Mouse (Mus musculus): Measurements from ENCODE around the gene Foxc1. TPM values are rescaled to one million over a fixed set of nuclear protein-coding genes. Genes with fewer than 3 reads are reported as not detected.

The Foxc1 gene
- polyA plus RNA-seq, 1 experiment from 2014 or later: 1.1 TPM

DNA sequence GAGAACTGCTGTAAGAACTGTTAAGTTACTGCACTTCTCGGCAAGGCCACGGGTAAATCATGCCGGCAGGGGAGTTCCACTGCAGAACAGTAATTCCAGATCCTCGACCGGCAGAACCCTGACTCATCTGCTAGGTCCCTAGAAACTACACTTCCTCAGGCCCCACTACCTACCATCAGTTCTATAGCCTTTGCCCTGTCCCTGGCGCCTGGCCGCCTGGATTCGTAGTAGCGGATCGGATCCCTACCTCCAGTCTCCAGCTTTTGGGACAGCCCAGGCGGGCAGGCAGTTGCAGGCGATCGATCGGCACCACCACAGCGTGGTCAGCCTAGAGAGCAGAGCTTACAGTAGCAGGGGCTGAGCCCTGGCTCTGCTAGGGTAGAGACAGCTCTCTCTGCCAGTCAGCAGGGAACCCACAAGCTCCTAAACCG, 14.2 kb downstream of the Foxc1 start:
- peak; percentile 65; the same call in 1 of the 2 replicates for ATAC-seq
- Histone ChIP-seq H3K27me3 (peaks cover 72% of the 10 kb centered on the region), H3K4me1 (peaks cover 3% of the 10 kb centered on the region; the same call in 1 of the 2 replicates), H3K27ac (no peak overlapping the region), H3K9me3 (replicated peaks) (no peaks in the 10 kb centered on the region), H3K4me2 (peak overlapping the region; percentile 48), H3K9ac (peak overlapping the region; percentile 31), H3K36me3 (ENCODE audit: poor library complexity, severe bottlenecking) (no peaks in the 10 kb centered on the region), H3K4me3 (peak overlapping the region; percentile 27)
- WGBS: 3% methylated on average over 16 of the region's 16 CpGs

DNA sequence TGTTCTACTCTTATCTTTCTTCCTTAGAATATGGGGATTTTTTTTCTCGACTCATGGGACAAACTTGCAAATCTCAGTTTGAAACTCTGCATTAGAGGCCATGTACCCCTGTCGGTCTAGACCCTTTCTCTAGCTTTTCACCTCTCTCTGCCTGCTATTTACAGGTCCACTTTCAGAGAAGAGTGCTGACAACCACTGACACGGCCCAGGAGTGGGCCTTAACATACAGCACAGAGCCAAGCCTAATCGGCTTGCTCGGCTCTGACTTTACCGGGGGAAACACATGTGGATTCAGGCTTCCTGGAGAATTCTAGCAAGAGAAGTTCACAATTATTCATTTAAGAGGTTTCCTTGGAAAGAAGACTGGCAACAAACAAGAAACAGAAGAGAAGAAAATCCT, 14.6 kb downstream of the Foxc1 start:
- H3K4me3 ChIP-seq: no peak overlapping the region
- H3K9ac ChIP-seq: peak overlapping the region; percentile 31; the same call in 1 of the 2 replicates
- no peak overlapping the region for H3K27ac ChIP-seq
- 23% methylated on average over 6 of the region's 6 CpGs for WGBS
- peaks cover 3% of the 10 kb centered on the region; the same call in 1 of the 2 replicates for H3K4me1 ChIP-seq
- no peaks in the 10 kb centered on the region for H3K36me3 ChIP-seq (ENCODE audit: poor library complexity, severe bottlenecking)
- no peak; the same call in 1 of the 2 replicates for ATAC-seq
- H3K4me2 ChIP-seq: peak overlapping the region; percentile 48
- H3K27me3 ChIP-seq: peaks cover 68% of the 10 kb centered on the region
- no peaks in the 10 kb centered on the region for H3K9me3 ChIP-seq (replicated peaks)

DNA sequence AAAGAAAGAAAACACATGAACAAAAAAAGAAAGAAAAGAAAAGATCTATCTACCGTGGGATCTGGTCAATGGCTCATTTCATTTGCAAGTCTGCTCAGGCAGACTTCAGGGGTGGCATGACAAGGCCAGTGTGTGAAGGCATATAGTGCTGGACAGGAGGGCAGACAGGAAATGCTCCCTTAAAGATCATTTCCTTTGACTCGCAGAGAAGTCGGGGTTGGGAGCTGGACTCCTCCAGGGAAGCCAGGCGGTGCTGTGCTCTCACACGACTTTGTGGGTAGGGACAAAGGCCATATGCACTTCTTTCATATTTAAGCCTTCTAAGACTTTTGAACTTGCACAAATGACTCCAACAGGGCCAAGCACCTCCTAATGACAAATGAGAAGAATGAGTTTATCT, 16.9 kb downstream of the Foxc1 start:
- no peak overlapping the region for H3K27ac ChIP-seq
- H3K36me3 ChIP-seq (ENCODE audit: poor library complexity, severe bottlenecking): no peaks in the 10 kb centered on the region
- WGBS: 20% methylated on average over 5 of the region's 5 CpGs
- ATAC-seq: no peak
- H3K27me3 ChIP-seq: peaks cover 45% of the 10 kb centered on the region
- no peak overlapping the region for H3K9ac ChIP-seq
- H3K9me3 ChIP-seq (replicated peaks): no peaks in the 10 kb centered on the region
- no peak overlapping the region for H3K4me2 ChIP-seq
- H3K4me1 ChIP-seq: peaks cover 3% of the 10 kb centered on the region; the same call in 1 of the 2 replicates
- no peak overlapping the region for H3K4me3 ChIP-seq

DNA sequence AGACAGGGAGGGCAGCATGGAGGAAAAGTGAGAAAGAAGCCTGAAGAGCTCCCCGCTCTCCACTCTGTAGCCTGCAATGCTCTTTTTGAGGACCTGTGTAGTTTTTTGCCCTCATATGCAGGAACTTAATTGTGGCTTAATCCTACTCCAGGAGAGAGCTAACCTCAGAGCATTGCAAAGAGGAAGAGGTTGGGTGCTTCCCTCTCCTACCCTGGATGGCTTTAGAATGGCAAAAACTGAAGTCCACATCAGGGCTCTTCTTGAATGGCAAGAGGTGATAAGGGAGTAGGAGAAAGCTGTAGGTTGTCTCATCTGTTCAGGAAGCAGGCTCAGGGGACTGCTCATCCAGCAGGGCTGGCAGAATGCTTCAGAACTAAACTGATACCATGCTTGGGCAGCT, 18.7 kb downstream of the Foxc1 start:
- Histone ChIP-seq H3K4me2 (no peak overlapping the region), H3K27me3 (peaks cover 26% of the 10 kb centered on the region), H3K4me3 (no peak overlapping the region), H3K9ac (no peak overlapping the region), H3K27ac (no peak overlapping the region), H3K4me1 (peaks cover 3% of the 10 kb centered on the region; the same call in 1 of the 2 replicates), H3K9me3 (replicated peaks) (no peaks in the 10 kb centered on the region), H3K36me3 (ENCODE audit: poor library complexity, severe bottlenecking) (no peaks in the 10 kb centered on the region)
- WGBS: 96% methylated on average over 1 of the region's 1 CpGs
- ATAC-seq: no peak

DNA sequence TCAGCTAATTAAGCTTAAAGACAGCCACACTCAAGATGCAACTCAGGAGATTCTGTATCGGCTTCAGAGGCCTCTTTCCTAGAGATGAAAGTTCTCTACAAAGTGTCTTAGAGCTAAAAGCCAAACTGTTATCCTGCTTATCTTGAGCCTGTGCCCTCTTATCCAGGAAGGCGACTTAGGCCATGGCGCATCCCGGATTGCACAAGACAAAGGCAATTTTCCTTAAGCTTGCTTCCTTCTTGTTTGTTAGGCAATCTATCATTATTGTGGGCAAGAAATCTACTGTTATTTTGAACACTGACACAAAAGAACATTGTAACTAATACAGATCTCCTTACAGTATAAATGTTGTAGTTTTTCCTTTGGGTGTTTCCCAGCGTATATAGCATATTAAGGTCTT, 20.7 kb downstream of the Foxc1 start:
- Histone ChIP-seq H3K9ac (no peak overlapping the region), H3K4me2 (no peak overlapping the region), H3K9me3 (replicated peaks) (no peaks in the 10 kb centered on the region), H3K4me3 (no peak overlapping the region), H3K36me3 (ENCODE audit: poor library complexity, severe bottlenecking) (no peaks in the 10 kb centered on the region), H3K27ac (no peak overlapping the region), H3K27me3 (peaks cover 12% of the 10 kb centered on the region), H3K4me1 (no peaks in the 10 kb centered on the region)
- no peak for ATAC-seq
- 76% methylated on average over 5 of the region's 5 CpGs for WGBS

DNA sequence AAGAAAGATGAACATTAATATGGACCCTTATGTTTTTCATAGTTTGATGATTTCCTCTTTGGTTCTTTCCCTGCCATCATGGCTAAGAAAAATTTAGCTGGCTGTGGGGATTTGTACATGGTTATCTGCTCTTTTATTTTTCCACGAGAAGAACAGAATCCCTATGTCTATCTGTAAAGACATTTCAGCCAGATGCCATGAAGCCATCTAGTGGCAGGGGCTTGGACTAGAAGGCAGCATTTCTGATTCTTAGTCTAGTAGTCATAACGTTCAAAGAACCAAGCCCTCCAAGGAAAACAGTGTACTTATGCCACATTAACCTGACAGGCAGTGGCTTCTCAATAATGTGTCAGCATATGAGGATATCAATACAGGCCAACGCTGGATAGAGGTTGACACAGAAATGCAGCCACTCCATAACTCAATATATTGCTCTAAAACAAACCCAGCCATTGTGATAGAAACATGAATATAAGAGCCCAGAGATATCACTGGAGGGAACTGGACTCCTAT, 21.4 kb downstream of the Foxc1 start:
- no peak overlapping the region for H3K27ac ChIP-seq
- no peaks in the 10 kb centered on the region for H3K36me3 ChIP-seq (ENCODE audit: poor library complexity, severe bottlenecking)
- H3K27me3 ChIP-seq: peaks cover 9% of the 10 kb centered on the region
- no peak for ATAC-seq
- H3K4me2 ChIP-seq: no peak overlapping the region
- no peaks in the 10 kb centered on the region for H3K9me3 ChIP-seq (replicated peaks)
- no peak overlapping the region for H3K9ac ChIP-seq
- 68% methylated on average over 3 of the region's 3 CpGs for WGBS
- H3K4me1 ChIP-seq: no peaks in the 10 kb centered on the region
- no peak overlapping the region for H3K4me3 ChIP-seq

DNA sequence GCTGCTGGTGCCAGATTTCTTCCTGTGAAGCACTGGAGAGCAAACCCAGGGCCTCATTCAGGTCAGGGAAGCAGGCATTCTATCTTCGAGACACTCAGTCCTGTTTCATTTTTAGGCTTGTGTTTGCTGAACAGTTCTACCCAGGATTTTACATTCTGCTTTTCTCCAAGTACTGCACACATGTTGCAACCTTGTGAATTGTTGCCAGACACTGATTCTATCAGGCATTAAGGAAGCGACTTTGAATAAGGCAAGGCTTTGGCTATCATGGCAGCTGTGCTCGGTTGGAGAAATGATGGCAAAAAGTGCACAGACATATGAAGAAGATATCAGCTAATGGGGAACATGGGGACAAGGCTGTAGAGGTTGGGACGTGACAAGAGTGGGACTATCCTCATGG, 22.0 kb downstream of the Foxc1 start:
- H3K4me1 ChIP-seq: no peaks in the 10 kb centered on the region
- H3K4me3 ChIP-seq: no peak overlapping the region
- H3K27ac ChIP-seq: no peak overlapping the region
- ATAC-seq: no peak
- H3K9me3 ChIP-seq (replicated peaks): no peaks in the 10 kb centered on the region
- H3K36me3 ChIP-seq (ENCODE audit: poor library complexity, severe bottlenecking): no peaks in the 10 kb centered on the region
- no peak overlapping the region for H3K9ac ChIP-seq
- H3K4me2 ChIP-seq: no peak overlapping the region
- WGBS: 88% methylated on average over 4 of the region's 4 CpGs
- peaks cover 6% of the 10 kb centered on the region; the same call in 1 of the 2 replicates for H3K27me3 ChIP-seq

DNA sequence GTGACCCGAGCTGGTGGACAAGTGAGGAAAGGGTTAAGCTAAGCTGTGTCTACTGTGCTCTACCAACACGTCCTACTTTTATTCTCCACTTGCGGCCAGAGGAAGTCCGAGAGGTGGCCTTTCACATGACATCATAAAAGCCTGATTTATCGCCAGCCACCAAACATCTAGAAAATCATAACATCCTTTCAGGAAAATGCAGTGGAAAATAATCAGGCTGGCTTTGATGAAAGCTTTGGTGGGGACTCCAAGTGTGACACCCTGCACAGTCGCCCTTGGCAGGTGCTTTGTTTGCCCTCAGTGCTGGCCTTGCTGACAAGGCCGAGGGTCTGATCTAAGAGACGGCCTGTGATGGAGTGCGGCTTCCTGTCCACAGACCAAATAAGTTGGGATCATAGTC, 23.9 kb downstream of the Foxc1 start:
- Histone ChIP-seq H3K4me2 (no peak overlapping the region), H3K27me3 (no peaks in the 10 kb centered on the region), H3K36me3 (ENCODE audit: poor library complexity, severe bottlenecking) (no peaks in the 10 kb centered on the region), H3K9ac (no peak overlapping the region), H3K4me3 (no peak overlapping the region), H3K4me1 (no peaks in the 10 kb centered on the region), H3K9me3 (replicated peaks) (no peaks in the 10 kb centered on the region), H3K27ac (no peak overlapping the region)
- WGBS: 72% methylated on average over 9 of the region's 9 CpGs
- ATAC-seq: no peak

DNA sequence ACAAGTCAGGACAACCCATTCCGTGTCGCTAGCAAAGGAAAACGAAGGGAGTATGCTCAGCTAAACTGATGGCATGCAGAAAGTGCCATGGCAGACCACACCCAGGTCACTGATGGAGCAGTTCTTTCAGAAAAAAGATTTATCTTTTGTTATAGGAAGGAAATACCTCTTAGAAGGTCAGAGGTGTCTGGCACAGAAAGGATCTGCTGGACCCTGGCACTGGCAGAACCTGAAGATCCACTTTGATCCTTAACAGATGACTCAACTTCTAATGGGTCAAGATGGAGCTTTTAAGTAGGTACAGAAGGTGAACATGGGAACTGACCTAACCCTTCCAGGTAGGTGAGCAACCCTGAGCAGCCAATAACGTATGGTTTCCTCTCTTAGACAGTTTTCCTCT, 29.4 kb downstream of the Foxc1 start:
- H3K4me1 ChIP-seq: no peaks in the 10 kb centered on the region
- H3K27ac ChIP-seq: no peak overlapping the region
- H3K4me2 ChIP-seq: no peak overlapping the region
- no peaks in the 10 kb centered on the region for H3K36me3 ChIP-seq (ENCODE audit: poor library complexity, severe bottlenecking)
- no peak overlapping the region for H3K9ac ChIP-seq
- no peak for ATAC-seq
- no peak overlapping the region for H3K4me3 ChIP-seq
- H3K27me3 ChIP-seq: no peaks in the 10 kb centered on the region
- H3K9me3 ChIP-seq (replicated peaks): no peaks in the 10 kb centered on the region
- WGBS: 87% methylated on average over 4 of the region's 4 CpGs

DNA sequence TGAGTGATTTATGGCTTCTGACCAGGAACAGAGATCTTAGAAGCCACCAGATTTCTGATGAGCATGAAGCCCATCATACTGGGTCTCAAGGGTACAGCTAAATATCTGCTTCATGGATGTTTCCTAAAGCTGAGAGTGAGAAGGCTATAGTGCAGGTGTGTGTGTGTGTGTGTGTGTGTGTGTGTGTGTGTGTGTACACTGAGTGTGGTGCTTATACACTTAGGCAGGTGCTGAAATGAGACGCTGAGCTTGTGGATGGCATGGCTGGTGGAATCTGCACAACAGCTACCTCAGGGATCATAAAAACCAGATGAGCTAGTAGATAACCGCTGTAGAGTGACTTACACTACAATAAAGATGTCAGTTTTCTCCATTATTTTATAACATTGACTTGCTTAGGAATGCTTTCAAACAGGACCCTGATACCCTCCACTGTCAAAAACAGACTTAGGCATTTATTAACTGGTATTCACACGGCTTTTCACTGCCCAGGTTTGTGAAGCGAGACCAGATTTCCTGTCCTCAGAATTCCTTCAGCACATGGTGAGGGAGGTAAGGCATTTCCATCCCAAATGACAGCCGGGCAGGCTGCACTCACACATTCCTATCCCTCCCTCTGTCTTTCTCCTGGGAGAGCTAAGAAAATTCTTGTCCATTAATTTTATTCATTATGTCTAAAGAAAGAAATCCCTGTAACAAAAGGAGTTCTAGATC, 43.0 kb downstream of the Foxc1 start:
- Histone ChIP-seq H3K4me3 (no peak overlapping the region), H3K27me3 (no peaks in the 10 kb centered on the region), H3K36me3 (ENCODE audit: poor library complexity, severe bottlenecking) (no peaks in the 10 kb centered on the region), H3K4me1 (no peaks in the 10 kb centered on the region), H3K4me2 (no peak overlapping the region), H3K9ac (no peak overlapping the region), H3K9me3 (replicated peaks) (no peaks in the 10 kb centered on the region), H3K27ac (no peak overlapping the region)
- 54% methylated on average over 5 of the region's 5 CpGs for WGBS
- ATAC-seq: no peak

DNA sequence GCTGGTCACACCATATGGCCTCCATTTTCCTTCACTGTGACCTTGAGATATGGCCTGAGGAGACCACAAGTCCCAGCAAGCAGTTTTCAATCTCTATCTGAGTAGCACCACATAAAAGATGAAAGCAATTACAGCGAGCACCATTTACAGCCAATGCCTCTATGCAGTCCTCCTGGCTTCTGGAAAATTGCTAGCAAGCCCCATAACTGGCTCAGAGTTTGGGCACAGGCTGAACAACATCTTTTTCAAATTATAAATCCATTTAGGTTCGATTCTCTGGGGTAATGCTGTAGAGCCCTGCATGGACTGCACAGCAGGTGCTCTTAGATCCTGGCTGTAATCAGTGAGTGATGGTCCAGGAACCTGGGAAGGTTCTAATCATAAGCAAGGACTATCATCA, 47.1 kb downstream of the Foxc1 start:
- WGBS: 65% methylated on average over 2 of the region's 2 CpGs
- no peak overlapping the region for H3K4me2 ChIP-seq
- ATAC-seq: no peak
- H3K4me3 ChIP-seq: no peak overlapping the region
- no peaks in the 10 kb centered on the region for H3K36me3 ChIP-seq (ENCODE audit: poor library complexity, severe bottlenecking)
- no peak overlapping the region for H3K9ac ChIP-seq
- H3K27me3 ChIP-seq: no peaks in the 10 kb centered on the region
- H3K4me1 ChIP-seq: no peaks in the 10 kb centered on the region
- H3K9me3 ChIP-seq (replicated peaks): no peaks in the 10 kb centered on the region
- no peak overlapping the region for H3K27ac ChIP-seq

DNA sequence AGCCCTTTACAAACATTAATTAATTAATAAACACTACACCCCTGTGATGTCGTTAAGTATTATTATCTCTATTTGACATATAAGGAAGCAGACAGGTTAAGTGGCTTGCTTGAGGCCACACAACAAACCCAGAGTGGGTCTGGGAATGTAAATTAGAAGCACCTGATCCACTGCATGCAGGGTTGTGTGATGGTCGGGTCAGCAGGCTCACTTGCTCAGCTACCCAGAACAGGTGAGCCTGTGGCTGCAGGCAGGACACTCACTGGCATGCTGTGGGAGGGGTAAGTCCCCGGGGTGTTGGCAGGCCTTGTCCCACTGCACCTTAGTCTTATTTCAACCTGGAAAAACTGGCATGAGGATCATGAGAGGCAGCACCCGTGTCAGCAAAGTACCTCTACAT, 47.6 kb downstream of the Foxc1 start:
- Histone ChIP-seq H3K4me3 (no peak overlapping the region), H3K9ac (no peak overlapping the region), H3K27me3 (no peaks in the 10 kb centered on the region), H3K36me3 (ENCODE audit: poor library complexity, severe bottlenecking) (no peaks in the 10 kb centered on the region), H3K4me1 (no peaks in the 10 kb centered on the region), H3K9me3 (replicated peaks) (no peaks in the 10 kb centered on the region), H3K27ac (no peak overlapping the region), H3K4me2 (no peak overlapping the region)
- ATAC-seq: no peak
- 73% methylated on average over 4 of the region's 4 CpGs for WGBS

DNA sequence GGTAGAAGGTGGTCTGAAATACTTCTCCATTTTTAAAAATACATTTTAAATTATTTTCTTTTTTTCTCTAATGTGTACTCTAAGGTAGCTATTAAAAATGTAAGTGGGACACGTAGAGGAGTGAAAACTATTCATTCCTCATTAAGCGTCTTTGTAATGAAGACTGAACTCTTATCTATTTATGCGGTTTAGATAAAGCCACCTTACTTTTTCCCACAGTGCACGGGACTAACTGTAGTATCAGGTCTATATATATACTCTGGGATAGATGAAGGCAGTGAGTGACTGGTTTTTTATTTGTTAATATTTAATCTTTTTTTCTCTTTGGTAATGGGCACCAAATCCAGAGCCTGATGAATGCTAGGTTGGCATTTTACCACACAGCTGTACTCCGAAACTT, 53.8 kb downstream of the Foxc1 start:
- Histone ChIP-seq H3K36me3 (ENCODE audit: poor library complexity, severe bottlenecking) (no peaks in the 10 kb centered on the region), H3K9ac (no peak overlapping the region), H3K9me3 (replicated peaks) (no peaks in the 10 kb centered on the region), H3K4me3 (no peak overlapping the region), H3K4me1 (no peaks in the 10 kb centered on the region), H3K4me2 (no peak overlapping the region), H3K27me3 (no peaks in the 10 kb centered on the region), H3K27ac (no peak overlapping the region)
- ATAC-seq: no peak
- 91% methylated on average over 5 of the region's 5 CpGs for WGBS
